Mouse (Mus musculus) forebrain, embryonic 12.5 days (tissue): ENCODE measurements around the gene Gm5662. TPM values are rescaled to one million over a fixed set of nuclear protein-coding genes. Genes with fewer than 3 reads are reported as not detected.

Source experiments
- polyA plus RNA-seq: library from polyadenylated mRNA; unstranded; fragments of >200 nt; fragmentation: Nextera tagmentation; extraction: Ambion mirVana; gene quantifications from 2 replicates; pipeline ENCODE4 v1.2.1, GENCODE M21; 2016

The Gm5662 gene
- polyA plus RNA-seq, 1 experiment from 2014 or later, result not detected

Other genes starting within 250 kb of the Gm5662 start
- gene Gm2056, start 247.5 kb downstream of the Gm5662 start, polyA plus RNA-seq, result not detected in 2 replicates
- gene Gm16368, start 190.8 kb downstream of the Gm5662 start, polyA plus RNA-seq, result not detected in 2 replicates
- not detected in 2 replicates for gene Gm10436, start 92.4 kb downstream of the Gm5662 start, polyA plus RNA-seq
- not detected in 2 replicates for gene Gm8332, start 24.4 kb downstream of the Gm5662 start, polyA plus RNA-seq
- not detected in 2 replicates for gene Gm5039, start 49.5 kb upstream of the Gm5662 start, polyA plus RNA-seq
- 20.9 and 21.4 TPM in 2 replicates for gene Adck1, start 86.1 kb upstream of the Gm5662 start, polyA plus RNA-seq